8 mouse cellular contexts compared by ENCODE assay signal in genomic region chr9:21227342-21227741, GRCm38 (mm10). TPM values are rescaled to one million over a fixed set of nuclear protein-coding genes. Genes with fewer than 3 reads are reported as not detected.
DNase-seq lines count a peak whose midpoint lies in the region; ATAC-seq and TF ChIP-seq lines count a peak whose summit lies in the region.

No protein-coding gene starts in this region.

- 0 out of 2 replicates have a peak overlapping the region, but pooled peaks have one; percentile 11 for H3K4me3 ChIP-seq in left cerebral cortex, adult 2 months
- H3K4me3 ChIP-seq in embryonic fibroblast, embryonic 13.5 days (ENCODE audit: insufficient read depth, low read length) = no peak overlapping the region
- H3K4me3 ChIP-seq in limb, embryonic 14.5 days (replicated peaks; ENCODE audit: low read length) = peak overlapping the region; percentile 24
- H3K4me3 ChIP-seq in stomach, embryonic 16.5 days (replicated peaks; ENCODE audit: low read length) = peak overlapping the region; percentile 42

- 19% methylated on average over 16 of the region's 16 CpGs for WGBS in limb, embryonic 14.5 days
- 12% methylated on average over 16 of the region's 16 CpGs for WGBS in stomach, embryonic 16.5 days

- no peaks in the 10 kb centered on the region for H3K9me3 ChIP-seq in limb, embryonic 14.5 days (ENCODE audit: control insufficient read depth, low read length)
- no peaks in the 10 kb centered on the region for H3K9me3 ChIP-seq in stomach, embryonic 16.5 days (replicated peaks; ENCODE audit: control insufficient read depth, low read length)

- TF ChIP-seq POLR2A in embryonic fibroblast, embryonic 13.5 days (IDR thresholded peaks at IDR 0.05; ENCODE audit: low read depth, low read length) = 0 out of 2 replicates have a peak, but pooled peaks have one; percentile 28
- TF ChIP-seq POLR2A in limb, embryonic 14.5 days (IDR thresholded peaks at IDR 0.05; ENCODE audit: borderline replicate concordance, extremely low read depth, insufficient read depth, insufficient read length) = no peak

- no peaks in the 10 kb centered on the region for H3K4me1 ChIP-seq in embryonic fibroblast, embryonic 13.5 days (ENCODE audit: control insufficient read depth, insufficient read depth, low read length)
- H3K4me1 ChIP-seq in limb, embryonic 14.5 days (ENCODE audit: control insufficient read depth, insufficient read depth, low read length) = peaks cover 7% of the 10 kb centered on the region
- H3K4me1 ChIP-seq in stomach, embryonic 16.5 days (ENCODE audit: control insufficient read depth, insufficient read depth, low read length) = 0 out of 2 replicates have a peak, but pooled peaks cover 3% of the 10 kb centered on the region

- TF ChIP-seq CTCF in left cerebral cortex, adult 2 months (IDR thresholded peaks at IDR 0.05) = no peak
- TF ChIP-seq CTCF in embryonic fibroblast, embryonic 13.5 days (IDR thresholded peaks at IDR 0.05; ENCODE audit: borderline replicate concordance, insufficient read depth, low read length) = no peak

- peak; percentile 55; the same call in 1 of the 2 replicates for ATAC-seq in limb, embryonic 14.5 days (ENCODE audit: low FRiP score, low read depth)
- ATAC-seq in stomach, embryonic 16.5 days (ENCODE audit: insufficient read depth, low FRiP score) = peak; percentile 54; the same call in 1 of the 2 replicates

- H3K27me3 ChIP-seq in limb, embryonic 14.5 days (ENCODE audit: control insufficient read depth, insufficient read depth, low read length) = no peaks in the 10 kb centered on the region
- H3K27me3 ChIP-seq in stomach, embryonic 16.5 days (ENCODE audit: control insufficient read depth, insufficient read depth, low read length) = no peaks in the 10 kb centered on the region

- H3K4me2 ChIP-seq in limb, embryonic 14.5 days (replicated peaks; ENCODE audit: low read depth, low read length, severe bottlenecking) = peak overlapping the region; percentile 47
- peak overlapping the region; percentile 50 for H3K4me2 ChIP-seq in stomach, embryonic 16.5 days (ENCODE audit: low read depth, low read length)

- intact Hi-C loops in left cerebral cortex, adult 2 months (cut with DNase I) = no loop called here

- H3K9ac ChIP-seq in limb, embryonic 14.5 days (ENCODE audit: low read depth, low read length, severe bottlenecking) = peak overlapping the region; percentile 40
- H3K9ac ChIP-seq in stomach, embryonic 16.5 days (ENCODE audit: low read length) = peak overlapping the region; percentile 64

- DNase-seq in left cerebral cortex, adult 2 months (ENCODE audit: extremely low spot score in 1 of 2, low spot score in 2 of 2) = no peak
- DNase-seq in left cerebral cortex, adult 11 months (ENCODE audit: low spot score) = no peak
- peak; percentile 49 for DNase-seq in limb, embryonic 14.5 days (ENCODE audit: low spot score)
- no peak for DNase-seq in layer of hippocampus, adult 9-10 months (ENCODE audit: low spot score)
- no peak for DNase-seq in gastrocnemius, adult 8-10 months (ENCODE audit: low spot score in 2 of 2)
- no peak for DNase-seq in lung, postnatal 4 days

- peaks cover 34% of the 10 kb centered on the region for H3K36me3 ChIP-seq in limb, embryonic 14.5 days (ENCODE audit: control insufficient read depth, insufficient read depth, low read length)
- peaks cover 11% of the 10 kb centered on the region for H3K36me3 ChIP-seq in stomach, embryonic 16.5 days (ENCODE audit: control insufficient read depth, insufficient read depth, low read length)

- no peak overlapping the region for H3K27ac ChIP-seq in left cerebral cortex, adult 2 months
- no peak overlapping the region for H3K27ac ChIP-seq in embryonic fibroblast, embryonic 13.5 days (ENCODE audit: insufficient read depth, low read length)
- peak overlapping the region; percentile 61; the same call in 1 of the 2 replicates for H3K27ac ChIP-seq in limb, embryonic 14.5 days (replicated peaks; ENCODE audit: low read depth, low read length)
- H3K27ac ChIP-seq in stomach, embryonic 16.5 days (ENCODE audit: low read length) = peak overlapping the region; percentile 16; the same call in 1 of the 2 replicates

RNA-seq across cellular contexts. Expression of gene Keap1, which starts 11.8 kb away (rescaled TPM):
- 10 to 100 TPM; 53.0 to 53.7 TPM for total RNA-seq in left cerebral cortex, adult 2 months (2021)
- polyA plus RNA-seq in embryonic fibroblast, embryonic 13.5 days (2011; ENCODE audit: insufficient read length, low read depth, missing spikeins) = 23.2 and 27.4 TPM in 2 replicates
- 52.8 and 73.8 TPM in 2 replicates for polyA plus RNA-seq in limb, embryonic 14.5 days (2012; rRNA removed)
- 50.4 and 52.3 TPM in 2 replicates for polyA plus RNA-seq in limb, embryonic 14.5 days (2014; fragmentation: Nextera tagmentation; extraction: Ambion mirVana)
- 52.5 and 56.4 TPM in 2 replicates for polyA plus RNA-seq in stomach, embryonic 16.5 days (2015; fragmentation: Nextera tagmentation; extraction: Ambion mirVana)
- 10 to 100 TPM; 54.9 to 59.4 (median 57.4) TPM for total RNA-seq in gastrocnemius, adult 8-10 months (2022)

RNA-seq across cellular contexts. Expression of gene S1pr5, which starts 20.9 kb away (rescaled TPM):
- 1 to 10 TPM; 6.8 to 8.3 TPM for total RNA-seq in left cerebral cortex, adult 2 months (2021)
- not detected in 2 replicates for polyA plus RNA-seq in embryonic fibroblast, embryonic 13.5 days (2011; ENCODE audit: insufficient read length, low read depth, missing spikeins)
- 1.6 TPM in 2 replicates for polyA plus RNA-seq in limb, embryonic 14.5 days (2012; rRNA removed)
- 1.1 and 2.5 TPM in 2 replicates for polyA plus RNA-seq in limb, embryonic 14.5 days (2014; fragmentation: Nextera tagmentation; extraction: Ambion mirVana)
- polyA plus RNA-seq in stomach, embryonic 16.5 days (2015; fragmentation: Nextera tagmentation; extraction: Ambion mirVana) = 1.8 and 2.0 TPM in 2 replicates
- under 1 TPM; 0.10 to 0.29 (median 0.15) TPM for total RNA-seq in gastrocnemius, adult 8-10 months (2022)

RNA-seq across cellular contexts. Expression of gene Atg4d, which starts 37.8 kb away (rescaled TPM):
- 10 to 100 TPM; 45.3 to 49.5 TPM for total RNA-seq in left cerebral cortex, adult 2 months (2021)
- polyA plus RNA-seq in embryonic fibroblast, embryonic 13.5 days (2011; ENCODE audit: insufficient read length, low read depth, missing spikeins) = 5.3 and 8.2 TPM in 2 replicates
- polyA plus RNA-seq in limb, embryonic 14.5 days (2012; rRNA removed) = 26.9 and 29.0 TPM in 2 replicates
- polyA plus RNA-seq in limb, embryonic 14.5 days (2014; fragmentation: Nextera tagmentation; extraction: Ambion mirVana) = 31.6 and 35.8 TPM in 2 replicates
- 53.3 and 55.7 TPM in 2 replicates for polyA plus RNA-seq in stomach, embryonic 16.5 days (2015; fragmentation: Nextera tagmentation; extraction: Ambion mirVana)
- 10 to 100 TPM; 74.3 to 87.3 (median 80.7) TPM for total RNA-seq in gastrocnemius, adult 8-10 months (2022)

Comparison
In these comparisons a context has a peak if more than half of its experiments do, and no peak if none do; other contexts are left out.
1. H3K27ac ChIP-seq: peak in limb, embryonic 14.5 days (single experiment) and stomach, embryonic 16.5 days (single experiment); none in left cerebral cortex, adult 2 months (single experiment) and embryonic fibroblast, embryonic 13.5 days (single experiment).